Comparison of ENCODE assay signal across 12 mouse cellular contexts in genomic region chr19:42657769-42658168, GRCm38 (mm10). TPM values are rescaled to one million over a fixed set of nuclear protein-coding genes. Genes with fewer than 3 reads are reported as not detected.
DNase-seq lines count a peak whose midpoint lies in the region; ATAC-seq and TF ChIP-seq lines count a peak whose summit lies in the region.
"Had no signal": no experiment of that assay in that cellular context is flagged by ENCODE, and none has a peak within 500 bp of the region (broad histone marks: within the 10 kb centered on the region; RNA-seq: fewer than 3 reads in every experiment).

No protein-coding gene starts in this region.

- 29% methylated on average over 4 of the region's 4 CpGs for WGBS in forebrain, postnatal 0 days

- no peak overlapping the region for H3K9ac ChIP-seq in MEL (ENCODE audit: control insufficient read depth, low read depth, low read length, poor library complexity, severe bottlenecking)
- no peak overlapping the region for H3K9ac ChIP-seq in forebrain, postnatal 0 days
- H3K9ac ChIP-seq: limb, embryonic 15.5 days had no signal

- no peak for TF ChIP-seq RAD21 in MEL (IDR thresholded peaks at IDR 0.05; ENCODE audit: low read depth, low read length)

- TF ChIP-seq CTCF in MEL (IDR thresholded peaks at IDR 0.05 in 2 of 3, conservative IDR thresholded peaks at IDR 0.05 in 1 of 3; ENCODE audit: control insufficient read depth in 1 of 3, insufficient read depth in 1 of 3, low read depth in 2 of 3, low read length in 3 of 3, poor library complexity in 1 of 3, severe bottlenecking in 1 of 3), result no peak
- TF ChIP-seq CTCF in forebrain, postnatal 0 days (IDR thresholded peaks at IDR 0.05; ENCODE audit: low read depth), result no peak

- no peak for TF ChIP-seq POLR2A in MEL (IDR thresholded peaks at IDR 0.05; ENCODE audit: control insufficient read depth in 1 of 2, insufficient read depth in 1 of 2, low read depth in 1 of 2, low read length in 2 of 2, poor library complexity in 1 of 2)

- H3K79me2 ChIP-seq in MEL (ENCODE audit: control insufficient read depth, insufficient read depth, low read length, poor library complexity), result no peaks in the 10 kb centered on the region

- no peak overlapping the region for H3K4me2 ChIP-seq in forebrain, postnatal 0 days (ENCODE audit: low read depth)
- H3K4me2 ChIP-seq: limb, embryonic 15.5 days; midbrain, embryonic 11.5 days had no signal

- H3K27me3 ChIP-seq in MEL (ENCODE audit: control insufficient read depth in 1 of 2, insufficient read depth in 2 of 2, low read length in 2 of 2), result no peaks in the 10 kb centered on the region; a peak in 1 of 4 replicates
- H3K27me3 ChIP-seq in forebrain, postnatal 0 days (ENCODE audit: insufficient read depth, low read length), result no peaks in the 10 kb centered on the region

- H3K4me3 ChIP-seq in MEL (ENCODE audit: control insufficient read depth in 1 of 2, insufficient read depth in 1 of 2, low read depth in 2 of 2, low read length in 2 of 2), result no peak overlapping the region
- no peak overlapping the region for H3K4me3 ChIP-seq in forebrain, postnatal 0 days (ENCODE audit: low read depth, low read length)
- H3K4me3 ChIP-seq: heart, embryonic 10.5 days; limb, embryonic 15.5 days had no signal

- no peak for TF ChIP-seq EP300 in MEL (IDR thresholded peaks at IDR 0.05; ENCODE audit: low read depth in 1 of 2, low read length in 2 of 2)

- no peak overlapping the region for H3K27ac ChIP-seq in MEL (ENCODE audit: control insufficient read depth, low read depth, low read length)
- no peak overlapping the region for H3K27ac ChIP-seq in forebrain, postnatal 0 days (ENCODE audit: low read depth, low read length)
- H3K27ac ChIP-seq: heart, embryonic 10.5 days; limb, embryonic 15.5 days had no signal

- peaks cover 0 to 7% of the 10 kb centered on the region in 2 experiments; a peak in 2 of 4 replicates for H3K4me1 ChIP-seq in MEL (ENCODE audit: control insufficient read depth in 1 of 2, insufficient read depth in 2 of 2, low read length in 2 of 2)
- H3K4me1 ChIP-seq in forebrain, postnatal 0 days (ENCODE audit: insufficient read depth), result no peaks in the 10 kb centered on the region

- DNase-seq in left cerebral cortex, postnatal 14 days (ENCODE audit: low spot score in 2 of 2), result peak; percentile 44 to 63
- no peak for DNase-seq in left cerebral cortex, postnatal 4 days
- peak; percentile 83 for DNase-seq in MEL (ENCODE audit: low read depth, low spot score)
- DNase-seq in adrenal gland, postnatal 10 days, result peak; percentile 64
- peak; percentile 76 for DNase-seq in forebrain, postnatal 0 days
- no peak for DNase-seq in cerebellum, adult 18-20 months
- DNase-seq in embryo, embryonic 10 days (ENCODE audit: low spot score), result no peak
- DNase-seq: thymus, adult 18-20 months had no signal

- peak; percentile 81 for ATAC-seq in forebrain, postnatal 0 days
- ATAC-seq in inflammation-experienced regulatory T-cells, adult 6 months, result no peak

- no peaks in the 10 kb centered on the region for H3K9me3 ChIP-seq in MEL (replicated peaks; ENCODE audit: insufficient read depth, low read length)
- H3K9me3 ChIP-seq in forebrain, postnatal 0 days (ENCODE audit: low read length), result no peaks in the 10 kb centered on the region
- H3K9me3 ChIP-seq: heart, embryonic 10.5 days; limb, embryonic 15.5 days had no signal

- no peaks in the 10 kb centered on the region; a peak in 1 of 4 replicates for H3K36me3 ChIP-seq in MEL (ENCODE audit: control insufficient read depth in 1 of 2, insufficient read depth in 2 of 2, low read length in 2 of 2)
- H3K36me3 ChIP-seq in forebrain, postnatal 0 days (ENCODE audit: insufficient read depth), result no peaks in the 10 kb centered on the region
- H3K36me3 ChIP-seq: heart, embryonic 10.5 days; limb, embryonic 15.5 days had no signal

- intact Hi-C loops in left cerebral cortex, postnatal 14 days (cut with DNase I), result loop anchor here (5.0 to 10.0 kb wide), 2 partner anchors 70 to 213 kb away; no protein-coding TSS in a partner anchor
- intact Hi-C loops in left cerebral cortex, postnatal 4 days (cut with DNase I), result no loop called here

TF ChIP-seq in MEL, 35 proteins besides CTCF, POLR2A, EP300 and RAD21:
- TF ChIP-seq USF1 (IDR thresholded peaks at IDR 0.05; ENCODE audit: low read depth, low read length), result 0 out of 2 replicates have a peak, but pooled peaks have one; percentile 21
- peak; percentile 29; the same call in 1 of the 2 replicates for TF ChIP-seq MXI1 (IDR thresholded peaks at IDR 0.05; ENCODE audit: low read depth, low read length)
- TF ChIP-seq MYC (IDR thresholded peaks at IDR 0.05; ENCODE audit: low read depth, low read length), result no peak
- TF ChIP-seq CHD1 (IDR thresholded peaks at IDR 0.05; ENCODE audit: low read depth, low read length), result no peak
- no peak for TF ChIP-seq NELFE (IDR thresholded peaks at IDR 0.05; ENCODE audit: low read depth, low read length)
- TF ChIP-seq ELF1 (IDR thresholded peaks at IDR 0.05; ENCODE audit: low read depth, low read length), result no peak
- TF ChIP-seq UBTF (IDR thresholded peaks at IDR 0.05; ENCODE audit: borderline replicate concordance, insufficient read depth, low read depth, low read length), result no peak
- no peak for TF ChIP-seq JUND (IDR thresholded peaks at IDR 0.05; ENCODE audit: low read depth, low read length)
- TF ChIP-seq ZMIZ1 (IDR thresholded peaks at IDR 0.05; ENCODE audit: low read depth, low read length), result no peak
- TF ChIP-seq KAT2A (conservative IDR thresholded peaks at IDR 0.05; ENCODE audit: low read depth, low read length), result no peak
- TF ChIP-seq ETS1 (IDR thresholded peaks at IDR 0.05; ENCODE audit: low read depth, low read length), result peak; percentile 30; the same call in 1 of the 2 replicates
- TF ChIP-seq SMC3 (IDR thresholded peaks at IDR 0.05; ENCODE audit: low read depth, low read length), result peak; percentile 21; the same call in 1 of the 2 replicates
- no peak for TF ChIP-seq TAL1 (IDR thresholded peaks at IDR 0.05; ENCODE audit: low read length)
- TF ChIP-seq MAX (IDR thresholded peaks at IDR 0.05; ENCODE audit: low read length), result no peak
- no peak for TF ChIP-seq MYB (IDR thresholded peaks at IDR 0.05; ENCODE audit: low read depth, low read length)
- TF ChIP-seq GABPA (IDR thresholded peaks at IDR 0.05; ENCODE audit: low read depth, low read length), result no peak
- TF ChIP-seq MAZ (IDR thresholded peaks at IDR 0.05; ENCODE audit: low read depth, low read length), result no peak
- no peak for TF ChIP-seq BHLHE40 (IDR thresholded peaks at IDR 0.05; ENCODE audit: borderline replicate concordance, low read depth, low read length)
- no peak for TF ChIP-seq TCF12 (IDR thresholded peaks at IDR 0.05; ENCODE audit: low read depth, low read length)
- peak; percentile 18; the same call in 1 of the 2 replicates for TF ChIP-seq GATA1 (IDR thresholded peaks at IDR 0.05; ENCODE audit: low read depth, low read length)
- TF ChIP-seq ZC3H11A (IDR thresholded peaks at IDR 0.05; ENCODE audit: low read depth, low read length), result no peak
- no peak for TF ChIP-seq MEF2A (IDR thresholded peaks at IDR 0.05; ENCODE audit: extremely low read depth, insufficient replicate concordance, low read depth, low read length, poor library complexity, severe bottlenecking)

RNA-seq across cellular contexts. Expression of gene Loxl4, which starts 45.2 kb away (rescaled TPM):
- total RNA-seq in left cerebral cortex, postnatal 14 days (2021), result under 1 TPM in 1 of 2 experiments, not detected in 1; 0.30 TPM
- under 1 TPM; 0.12 to 0.60 TPM for total RNA-seq in left cerebral cortex, postnatal 4 days (2021)
- total RNA-seq in MEL (2012; rRNA removed), result 0.04 TPM in 1 of 2 replicates, not detected in the other
- under 1 TPM in 1 of 2 experiments, not detected in 1; 0.03 TPM for polyA plus RNA-seq in MEL (2012; ENCODE audit: insufficient read depth in 1 of 2, insufficient read length in 2 of 2, low read depth in 1 of 2, low replicate concordance in 2 of 2, missing spikeins in 1 of 2)
- total RNA-seq in adrenal gland, postnatal 10 days (2021), result 1 to 10 TPM; 1.8 to 2.7 TPM
- total RNA-seq in forebrain, postnatal 0 days (2014; rRNA removed), result 0.46 and 1.5 TPM in 2 replicates
- 0.15 TPM in 1 of 2 replicates, not detected in the other for polyA plus RNA-seq in forebrain, postnatal 0 days (2015; fragmentation: Nextera tagmentation; extraction: Ambion mirVana)
- polyA plus RNA-seq in inflammation-experienced regulatory T-cells, adult 6 months (2017; shearing (Covaris generic)), result under 1 TPM; 0.15 to 0.38 (median 0.17) TPM

Comparison
In these comparisons a context has a peak if more than half of its experiments do, and no peak if none do; other contexts are left out.
1. DNase-seq: peak in left cerebral cortex, postnatal 14 days (2 of 2), MEL (single experiment), adrenal gland, postnatal 10 days (single experiment) and forebrain, postnatal 0 days (single experiment); none in left cerebral cortex, postnatal 4 days (single experiment), cerebellum, adult 18-20 months (0 of 2) and embryo, embryonic 10 days (single experiment).